ENCODE assay signal across 27 mouse cellular contexts in genomic region chr15:95858876-95859655, GRCm38 (mm10).
DNase-seq lines count a peak whose midpoint lies in the region; ATAC-seq and TF ChIP-seq lines count a peak whose summit lies in the region.
"Had no signal": no experiment of that assay in that cellular context is flagged by ENCODE, and none has a peak within 500 bp of the region (broad histone marks: within the 10 kb centered on the region; RNA-seq: fewer than 3 reads in every experiment).

No protein-coding gene starts in this region.

- ATAC-seq in liver, embryonic 11.5 days (replicated peaks; ENCODE audit: low FRiP score): no peak
- ATAC-seq in intestine, embryonic 16.5 days: peak; percentile 75
- ATAC-seq in stomach, embryonic 16.5 days (ENCODE audit: insufficient read depth, low FRiP score): 0 out of 2 replicates have a peak, but pooled peaks have one; percentile 11
- no peak for ATAC-seq in hindbrain, postnatal 0 days
- ATAC-seq: CD4-positive, CD25-positive, alpha-beta regulatory T cell, adult 4 months; forebrain, embryonic 16.5 days; inflammation-experienced regulatory T-cells, adult 6 months; midbrain, embryonic 13.5 days had no signal

- no peaks in the 10 kb centered on the region for H3K79me2 ChIP-seq in liver, adult 2 months (ENCODE audit: control insufficient read depth, insufficient read depth, low read length)

- no peak for TF ChIP-seq POLR2A in liver, adult 2 months (IDR thresholded peaks at IDR 0.05; ENCODE audit: extremely low read depth, insufficient read depth, low read length)

- TF ChIP-seq CTCF in liver, adult 2 months (IDR thresholded peaks at IDR 0.05; ENCODE audit: low read depth, low read length): no peak
- no peak for TF ChIP-seq CTCF in hindbrain, postnatal 0 days (IDR thresholded peaks at IDR 0.05; ENCODE audit: low read depth)

- WGBS in liver, adult 2 months: 81% methylated on average over 9 of the region's 9 CpGs
- WGBS in liver, embryonic 11.5 days: 84% methylated on average over 9 of the region's 9 CpGs
- WGBS in intestine, embryonic 16.5 days: 71% methylated on average over 9 of the region's 9 CpGs
- WGBS in stomach, embryonic 16.5 days: 73% methylated on average over 9 of the region's 9 CpGs
- WGBS in hindbrain, postnatal 0 days: 71% methylated on average over 9 of the region's 9 CpGs

- H3K4me2 ChIP-seq in liver, embryonic 11.5 days: no peak overlapping the region
- no peak overlapping the region for H3K4me2 ChIP-seq in intestine, embryonic 16.5 days (ENCODE audit: low read depth, low read length)
- H3K4me2 ChIP-seq in stomach, embryonic 16.5 days (ENCODE audit: low read depth, low read length): no peak overlapping the region
- H3K4me2 ChIP-seq in hindbrain, postnatal 0 days (ENCODE audit: low read depth, low read length): no peak overlapping the region
- H3K4me2 ChIP-seq: embryonic facial prominence, embryonic 13.5 days; heart, embryonic 11.5 days; hindbrain, embryonic 14.5 days; limb, embryonic 13.5 days; liver, embryonic 15.5 days; lung, embryonic 14.5 days; midbrain, embryonic 13.5 days had no signal

- peaks cover 4% of the 10 kb centered on the region for H3K4me1 ChIP-seq in liver, adult 2 months (ENCODE audit: control insufficient read depth, insufficient read depth, low read length)
- H3K4me1 ChIP-seq in liver, embryonic 11.5 days (replicated peaks; ENCODE audit: control insufficient read depth, insufficient read depth, low read length): peaks cover 11% of the 10 kb centered on the region
- H3K4me1 ChIP-seq in intestine, embryonic 16.5 days (ENCODE audit: control insufficient read depth, insufficient read depth, low read length): peaks cover 20% of the 10 kb centered on the region
- H3K4me1 ChIP-seq in stomach, embryonic 16.5 days (ENCODE audit: control insufficient read depth, insufficient read depth, low read length): no peaks in the 10 kb centered on the region; the same call in none of the 2 replicates
- H3K4me1 ChIP-seq in hindbrain, postnatal 0 days (ENCODE audit: insufficient read depth, low read length): no peaks in the 10 kb centered on the region

- H3K36me3 ChIP-seq in liver, adult 2 months (ENCODE audit: control insufficient read depth, insufficient read depth, low read length): no peaks in the 10 kb centered on the region
- H3K36me3 ChIP-seq in liver, embryonic 11.5 days (ENCODE audit: control insufficient read depth, insufficient read depth, low read length): no peaks in the 10 kb centered on the region
- H3K36me3 ChIP-seq in intestine, embryonic 16.5 days (ENCODE audit: control insufficient read depth, insufficient read depth, low read length): no peaks in the 10 kb centered on the region
- H3K36me3 ChIP-seq in stomach, embryonic 16.5 days (ENCODE audit: control insufficient read depth, insufficient read depth, low read length): no peaks in the 10 kb centered on the region
- no peaks in the 10 kb centered on the region for H3K36me3 ChIP-seq in hindbrain, postnatal 0 days (ENCODE audit: insufficient read depth, low read length)
- H3K36me3 ChIP-seq: embryonic facial prominence, embryonic 13.5 days; limb, embryonic 13.5 days; liver, embryonic 15.5 days; midbrain, embryonic 13.5 days had no signal

- H3K4me3 ChIP-seq in liver, adult 2 months (ENCODE audit: insufficient read depth, low read depth, low read length): no peak overlapping the region
- no peak overlapping the region for H3K4me3 ChIP-seq in liver, embryonic 11.5 days (ENCODE audit: low read depth, low read length)
- no peak overlapping the region for H3K4me3 ChIP-seq in intestine, embryonic 16.5 days (ENCODE audit: low read length)
- H3K4me3 ChIP-seq in stomach, embryonic 16.5 days (replicated peaks; ENCODE audit: low read length): no peak overlapping the region
- H3K4me3 ChIP-seq in hindbrain, postnatal 0 days (ENCODE audit: low read length): no peak overlapping the region
- H3K4me3 ChIP-seq: embryonic facial prominence, embryonic 13.5 days; forebrain, embryonic 10.5 days; limb, embryonic 13.5 days; liver, embryonic 15.5 days; midbrain, embryonic 13.5 days had no signal

- H3K9ac ChIP-seq in liver, adult 2 months (ENCODE audit: low read depth, low read length): no peak overlapping the region
- no peak overlapping the region for H3K9ac ChIP-seq in liver, embryonic 11.5 days (ENCODE audit: low read depth, low read length)
- H3K9ac ChIP-seq in intestine, embryonic 16.5 days (ENCODE audit: low read depth, low read length): no peak overlapping the region
- H3K9ac ChIP-seq in stomach, embryonic 16.5 days (ENCODE audit: low read length): no peak overlapping the region
- H3K9ac ChIP-seq in hindbrain, postnatal 0 days (replicated peaks; ENCODE audit: low read length): no peak overlapping the region
- H3K9ac ChIP-seq: embryonic facial prominence, embryonic 13.5 days; hindbrain, embryonic 14.5 days; limb, embryonic 13.5 days; liver, embryonic 15.5 days; lung, embryonic 14.5 days; midbrain, embryonic 13.5 days had no signal

- no peak overlapping the region for H3K27ac ChIP-seq in liver, adult 2 months (replicated peaks; ENCODE audit: insufficient read depth, low read depth, low read length)
- H3K27ac ChIP-seq in liver, embryonic 11.5 days (ENCODE audit: low read depth, low read length): no peak overlapping the region
- peak overlapping the region; percentile 68 for H3K27ac ChIP-seq in intestine, embryonic 16.5 days (ENCODE audit: low read length)
- no peak overlapping the region for H3K27ac ChIP-seq in stomach, embryonic 16.5 days (ENCODE audit: low read length)
- H3K27ac ChIP-seq in hindbrain, postnatal 0 days: no peak overlapping the region
- H3K27ac ChIP-seq: embryonic facial prominence, embryonic 13.5 days; forebrain, embryonic 10.5 days; hindbrain, embryonic 14.5 days; limb, embryonic 13.5 days; liver, embryonic 15.5 days; midbrain, embryonic 13.5 days had no signal

- H3K27me3 ChIP-seq in liver, adult 2 months (ENCODE audit: control insufficient read depth, insufficient read depth, low read length): no peaks in the 10 kb centered on the region
- no peaks in the 10 kb centered on the region for H3K27me3 ChIP-seq in liver, embryonic 11.5 days (replicated peaks; ENCODE audit: control insufficient read depth, insufficient read depth, low read length)
- no peaks in the 10 kb centered on the region for H3K27me3 ChIP-seq in intestine, embryonic 16.5 days (replicated peaks; ENCODE audit: control insufficient read depth, insufficient read depth, low read length)
- no peaks in the 10 kb centered on the region for H3K27me3 ChIP-seq in stomach, embryonic 16.5 days (ENCODE audit: control insufficient read depth, insufficient read depth, low read length)
- H3K27me3 ChIP-seq in hindbrain, postnatal 0 days (ENCODE audit: insufficient read depth, low read length): no peaks in the 10 kb centered on the region
- H3K27me3 ChIP-seq: embryonic facial prominence, embryonic 13.5 days; limb, embryonic 13.5 days; liver, embryonic 15.5 days; midbrain, embryonic 13.5 days had no signal

- no peaks in the 10 kb centered on the region for H3K9me3 ChIP-seq in liver, embryonic 11.5 days (ENCODE audit: control insufficient read depth, low read length)
- H3K9me3 ChIP-seq in intestine, embryonic 16.5 days (ENCODE audit: control insufficient read depth, low read length): no peaks in the 10 kb centered on the region
- H3K9me3 ChIP-seq in stomach, embryonic 16.5 days (replicated peaks; ENCODE audit: control insufficient read depth, low read length): no peaks in the 10 kb centered on the region
- no peaks in the 10 kb centered on the region for H3K9me3 ChIP-seq in hindbrain, postnatal 0 days (ENCODE audit: low read length)
- H3K9me3 ChIP-seq: embryonic facial prominence, embryonic 13.5 days; forebrain, embryonic 10.5 days; limb, embryonic 13.5 days; liver, embryonic 15.5 days; midbrain, embryonic 13.5 days had no signal

- DNase-seq in liver, adult 2 months (ENCODE audit: extremely low read depth, low read depth, low spot score): peak; percentile 52
- no peak for DNase-seq in liver, embryonic 11.5 days (ENCODE audit: low spot score)
- peak; percentile 70 for DNase-seq in gonadal fat pad, adult 2 months (ENCODE audit: low read depth)
- DNase-seq in hindbrain, postnatal 0 days (ENCODE audit: low spot score): no peak
- no peak for DNase-seq in layer of hippocampus, postnatal 10 days (ENCODE audit: low spot score in 2 of 2)
- DNase-seq: adrenal gland, postnatal 36 days; cerebellum, adult 18-20 months; cerebellum, postnatal 10 days; kidney, adult 8-10 months; kidney, postnatal 14 days; layer of hippocampus, adult 9-11 months; lung, embryonic 14.5 days; lung, postnatal 14 days; thymus, adult 18-20 months; thymus, postnatal 36 days had no signal

Comparison
In these comparisons a context has a peak if more than half of its experiments do, and no peak if none do; other contexts are left out.
1. DNase-seq: peak in liver, adult 2 months (single experiment) and gonadal fat pad, adult 2 months (single experiment); none in liver, embryonic 11.5 days (single experiment), hindbrain, postnatal 0 days (single experiment) and layer of hippocampus, postnatal 10 days (0 of 2).
2. ATAC-seq: peak in intestine, embryonic 16.5 days (single experiment) and stomach, embryonic 16.5 days (single experiment); none in liver, embryonic 11.5 days (single experiment) and hindbrain, postnatal 0 days (single experiment).